Mouse (Mus musculus) myocyte (in vitro differentiated cells): ENCODE measurements at regions not wholly inside any gene's neighbourhood (a gene's known extent, or its start where the extent isn't known, plus 50 kb on each side); places are given as distances from the start of the nearest gene placed in this dataset.
A peak's percentile ranks its signal among the peaks of the same experiment; 100 is the strongest.

Source experiments
- H3K27me3 ChIP-seq: one replicate; pipeline ENCODE4 v1.6.1; 2011; ENCODE audit not compliant: control insufficient read depth, insufficient read depth, insufficient read length
- H3K36me3 ChIP-seq: one replicate; pipeline ENCODE4 v1.6.1; 2011; ENCODE audit not compliant: control insufficient read depth, insufficient read depth
- H3K4me2 ChIP-seq: one replicate; pipeline ENCODE4 v1.6.1; 2011; ENCODE audit warnings: low read depth, control low read depth
- H3K4me3 ChIP-seq: one replicate; pipeline ENCODE4 v1.5.1; 2011; ENCODE audit warnings: mild to moderate bottlenecking, control low read depth, moderate library complexity
- H3K79me2 ChIP-seq: one replicate; pipeline ENCODE4 v1.6.1; 2011; ENCODE audit not compliant: control insufficient read depth, insufficient read depth
- H3ac ChIP-seq: one replicate; pipeline ENCODE4 v1.6.1; 2011; ENCODE audit not compliant: control insufficient read depth, insufficient read length
- CEBPB ChIP-seq: IDR thresholded peaks from 2 replicates; pipeline ENCODE4 v1.6.1; 2011; ENCODE audit warnings: mild to moderate bottlenecking, moderate library complexity; ENCODE audit not compliant: poor library complexity, insufficient read depth, severe bottlenecking
- E2F4 ChIP-seq: IDR thresholded peaks from one replicate; pipeline ENCODE4 v1.6.1; 2011; ENCODE audit warnings: mild to moderate bottlenecking, control low read depth, moderate library complexity; ENCODE audit not compliant: insufficient read depth
- MAX ChIP-seq: IDR thresholded peaks from one replicate; pipeline ENCODE4 v1.6.1; 2011; ENCODE audit warnings: low read depth, mild to moderate bottlenecking, control low read depth
- MYOD1 ChIP-seq, 3 experiments: IDR thresholded peaks; one replicate each; pipeline ENCODE4 v1.6.1; 2011; ENCODE audit warnings: control low read depth in 2 of 3, low read depth in 2 of 3, mild to moderate bottlenecking in 2 of 3, moderate library complexity in 1 of 3; ENCODE audit not compliant: insufficient read length in 2 of 3, control insufficient read depth in 1 of 3
- MYOG ChIP-seq, 3 experiments: IDR thresholded peaks; one replicate each; pipeline ENCODE4 v1.6.1; 2011; ENCODE audit warnings: control low read depth in 2 of 3, low read depth in 2 of 3, mild to moderate bottlenecking in 2 of 3; ENCODE audit not compliant: insufficient read length in 2 of 3, control insufficient read depth in 1 of 3, insufficient read depth in 1 of 3
- POLR2A ChIP-seq: IDR thresholded peaks from one replicate; pipeline ENCODE4 v1.6.1; 2011; ENCODE audit warnings: low read depth, mild to moderate bottlenecking, control low read depth, moderate library complexity; ENCODE audit not compliant: insufficient read length
- POLR2AphosphoS2 ChIP-seq: IDR thresholded peaks from one replicate; pipeline ENCODE4 v1.6.1; 2011; ENCODE audit warnings: low read depth, control low read depth; ENCODE audit not compliant: insufficient read length
- REST ChIP-seq: IDR thresholded peaks from one replicate; pipeline ENCODE4 v1.6.1; 2011; ENCODE audit warnings: mild to moderate bottlenecking, control low read depth, moderate library complexity; ENCODE audit not compliant: insufficient read depth, insufficient read length
- SRF ChIP-seq: IDR thresholded peaks from one replicate; pipeline ENCODE4 v1.6.1; 2011; ENCODE audit warnings: low read depth; ENCODE audit not compliant: control insufficient read depth, insufficient read length
- TCF12 ChIP-seq: IDR thresholded peaks from one replicate; pipeline ENCODE4 v1.6.1; 2011; ENCODE audit warnings: mild to moderate bottlenecking, control low read depth; ENCODE audit not compliant: poor library complexity, insufficient read depth, severe bottlenecking
- USF1 ChIP-seq: IDR thresholded peaks from one replicate; pipeline ENCODE4 v1.6.1; 2011; ENCODE audit warnings: low read depth, mild to moderate bottlenecking, control low read depth, moderate library complexity

DNA sequence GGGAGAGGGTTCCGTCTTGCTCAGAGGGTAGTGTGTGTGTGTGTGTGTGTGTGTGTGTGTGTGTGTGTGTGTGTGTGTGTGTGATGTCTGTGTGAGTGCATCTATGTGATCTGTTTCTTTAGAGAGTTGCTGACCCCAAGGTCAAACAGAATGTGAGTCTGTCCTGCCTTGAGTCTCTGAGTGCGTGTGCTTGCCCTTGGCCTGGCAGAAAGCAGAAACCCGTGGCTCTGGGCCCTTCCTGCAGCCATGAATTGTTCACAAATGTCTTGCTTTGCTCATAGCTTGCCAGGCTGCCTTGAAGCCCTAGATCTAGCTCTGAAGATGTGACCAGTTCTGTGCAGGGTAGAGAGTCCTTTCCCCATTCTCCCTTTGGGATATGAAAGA lies 76.4 kb upstream of the Pmepa1 start:
- Histone ChIP-seq H3K36me3 (no peaks in the 10 kb centered on the region), H3K27me3 (no peaks in the 10 kb centered on the region), H3K79me2 (no peaks in the 10 kb centered on the region), H3ac (no peak overlapping the region), H3K4me3 (peak overlapping the region; percentile 3), H3K4me2 (peak overlapping the region; percentile 93)
- TF ChIP-seq MYOD1 (IDR thresholded peaks at IDR 0.05; ENCODE audit: control insufficient read depth in 1 of 3, insufficient read length in 2 of 3, low read depth in 2 of 3) (no peak), POLR2AphosphoS2 (no peak), MYOG (IDR thresholded peaks at IDR 0.05; ENCODE audit: control insufficient read depth in 1 of 3, insufficient read depth in 1 of 3, insufficient read length in 2 of 3, low read depth in 2 of 3) (no peak), MAX (no peak), TCF12 (no peak), E2F4 (no peak), CEBPB (no peak)

DNA sequence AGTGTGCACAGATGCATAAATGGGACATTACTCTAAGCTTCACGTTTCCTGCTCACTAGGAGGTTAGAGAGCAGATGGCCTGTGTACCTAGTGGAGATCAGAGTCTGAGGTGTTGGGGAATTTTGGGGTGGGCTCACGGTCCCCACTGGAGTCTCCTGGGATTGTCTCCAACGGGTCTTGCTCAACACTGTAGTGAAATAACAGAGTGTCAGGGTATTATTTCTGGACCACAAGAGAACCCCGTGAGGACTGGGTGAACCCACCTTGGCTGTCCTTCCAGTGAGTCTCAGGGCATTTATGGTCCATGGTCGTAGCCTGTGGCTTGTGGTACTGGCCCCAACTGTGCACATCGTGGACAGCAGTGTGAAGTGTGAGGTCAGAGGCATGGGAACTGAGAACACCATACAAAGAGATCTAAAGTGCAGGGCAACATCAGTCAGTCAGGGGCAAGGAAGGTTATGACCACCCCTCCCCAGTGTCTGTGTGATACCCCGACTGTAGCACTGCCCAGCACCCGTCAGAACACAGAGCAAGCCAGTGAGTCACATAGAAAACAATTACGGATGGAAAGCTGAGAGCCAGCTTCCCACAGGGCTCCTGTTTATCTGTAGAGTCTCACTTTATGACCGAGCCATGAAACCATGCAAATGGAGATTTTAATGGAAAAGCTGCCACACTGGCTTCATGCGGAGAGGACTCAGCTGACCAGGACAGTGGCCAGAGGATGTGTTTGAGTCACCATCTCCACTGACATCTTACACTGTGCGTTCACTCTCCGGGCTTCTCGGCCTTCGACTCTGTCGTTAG lies 77.3 kb upstream of the Pmepa1 start:
- Histone ChIP-seq H3ac (no peak overlapping the region), H3K36me3 (no peaks in the 10 kb centered on the region), H3K4me2 (peak overlapping the region; percentile 93), H3K4me3 (peak overlapping the region; percentile 3), H3K27me3 (no peaks in the 10 kb centered on the region), H3K79me2 (no peaks in the 10 kb centered on the region)
- TF ChIP-seq MAX (no peak), POLR2A (no peak), MYOD1 (IDR thresholded peaks at IDR 0.05; ENCODE audit: control insufficient read depth in 1 of 3, insufficient read length in 2 of 3, low read depth in 2 of 3) (peak in 1 of 3 experiments; percentile 3), SRF (no peak), MYOG (IDR thresholded peaks at IDR 0.05; ENCODE audit: control insufficient read depth in 1 of 3, insufficient read depth in 1 of 3, insufficient read length in 2 of 3, low read depth in 2 of 3) (no peak), E2F4 (no peak), CEBPB (peak; percentile 59; the same call in 1 of the 2 replicates), POLR2AphosphoS2 (no peak), REST (no peak), TCF12 (no peak)

DNA sequence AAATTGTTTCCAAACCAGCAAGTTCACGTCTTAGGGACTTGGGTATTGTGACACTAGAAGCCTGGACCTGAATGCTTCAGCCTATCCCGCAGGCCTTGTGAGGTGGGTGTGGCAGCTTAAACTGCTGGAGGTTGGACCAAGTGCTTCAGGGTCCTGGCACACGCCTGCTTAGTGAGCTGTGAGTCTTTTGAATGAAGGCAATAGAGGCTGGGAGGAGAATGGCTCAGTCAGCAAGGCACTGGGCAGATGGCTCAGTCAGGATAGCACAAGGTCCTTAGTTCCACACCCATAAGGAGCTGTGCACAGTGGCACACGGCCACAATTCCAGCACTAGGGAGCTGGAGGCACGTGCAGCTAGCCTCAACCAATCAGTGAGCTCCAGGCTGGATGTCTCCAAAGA lies 80.5 kb upstream of the Pmepa1 start:
- Histone ChIP-seq H3K4me3 (no peak overlapping the region), H3K36me3 (no peaks in the 10 kb centered on the region)
- TF ChIP-seq REST, result no peak
- no peak for TF ChIP-seq CEBPB
- no peak for TF ChIP-seq POLR2AphosphoS2

DNA sequence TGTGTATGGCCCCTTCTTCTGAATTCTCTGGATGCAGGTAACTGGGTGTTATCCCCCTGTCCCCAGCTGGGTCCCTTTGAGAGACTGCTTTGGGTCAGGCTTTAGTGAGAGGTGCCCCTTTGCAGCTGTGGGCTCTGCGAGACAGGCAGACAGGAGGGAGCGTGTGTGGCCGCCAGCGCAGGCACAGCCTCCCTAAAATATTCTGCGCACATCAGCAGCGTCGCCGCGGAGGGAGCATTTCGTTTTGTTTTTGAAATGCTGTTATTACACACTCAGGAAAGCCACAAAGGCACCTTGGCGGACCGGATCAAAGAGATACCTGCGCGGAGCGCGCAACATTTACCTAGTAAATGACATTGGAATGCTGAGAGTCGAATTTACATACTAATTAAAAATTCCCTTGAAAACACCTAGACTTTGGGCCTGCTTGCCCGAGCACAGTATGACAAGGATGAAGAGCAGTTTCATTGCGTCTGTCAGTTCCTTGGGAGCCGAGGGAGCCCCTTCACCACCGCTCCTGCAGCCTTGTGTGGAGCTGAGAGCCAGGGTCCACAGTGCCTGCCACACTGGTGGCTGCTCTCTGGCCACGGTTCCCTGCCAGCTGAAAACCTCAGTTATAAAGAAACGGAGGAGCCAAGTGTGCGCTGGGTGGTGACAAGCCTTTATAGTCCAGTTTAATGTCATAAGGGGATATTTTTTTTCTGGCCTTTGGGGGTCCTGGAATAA lies 89.3 kb upstream of the Pmepa1 start:
- Histone ChIP-seq H3ac (no peak overlapping the region), H3K27me3 (no peaks in the 10 kb centered on the region), H3K4me2 (no peak overlapping the region), H3K36me3 (no peaks in the 10 kb centered on the region), H3K4me3 (no peak overlapping the region), H3K79me2 (no peaks in the 10 kb centered on the region)
- no peak for TF ChIP-seq MYOG (IDR thresholded peaks at IDR 0.05; ENCODE audit: control insufficient read depth in 1 of 3, insufficient read depth in 1 of 3, insufficient read length in 2 of 3, low read depth in 2 of 3)

More for the DNA sequence above, 80.5 kb upstream of the Pmepa1 start:
- H3K79me2 ChIP-seq, result no peaks in the 10 kb centered on the region
- no peaks in the 10 kb centered on the region for H3K27me3 ChIP-seq
- H3ac ChIP-seq, result no peak overlapping the region
- H3K4me2 ChIP-seq, result no peak overlapping the region

DNA sequence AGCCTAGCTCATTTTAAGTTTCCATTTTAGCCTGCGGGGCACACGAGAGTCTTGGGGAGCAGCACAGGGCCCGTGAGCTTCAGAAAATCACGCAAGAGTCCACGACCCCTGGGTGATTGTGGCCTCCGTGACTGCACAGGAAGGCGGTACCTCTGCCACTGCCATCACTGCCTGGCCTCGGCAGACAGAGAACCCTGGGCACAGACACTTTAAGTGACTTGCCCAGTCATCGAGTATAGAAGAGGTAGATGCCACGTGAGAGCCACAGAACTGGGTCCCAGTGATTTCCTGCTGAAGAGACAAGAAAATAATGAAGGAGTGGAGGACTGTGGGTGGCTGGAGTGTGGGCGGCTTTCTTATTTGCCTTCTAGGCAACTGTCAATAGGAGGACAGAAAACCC lies 90.4 kb upstream of the Pmepa1 start:
- Histone ChIP-seq H3K36me3 (no peaks in the 10 kb centered on the region), H3ac (no peak overlapping the region), H3K79me2 (no peaks in the 10 kb centered on the region), H3K27me3 (no peaks in the 10 kb centered on the region), H3K4me2 (no peak overlapping the region), H3K4me3 (no peak overlapping the region)
- no peak for TF ChIP-seq SRF
- TF ChIP-seq E2F4, result no peak
- TF ChIP-seq MYOG (IDR thresholded peaks at IDR 0.05; ENCODE audit: control insufficient read depth in 1 of 3, insufficient read depth in 1 of 3, insufficient read length in 2 of 3, low read depth in 2 of 3), result no peak
- TF ChIP-seq REST, result no peak
- no peak for TF ChIP-seq USF1
- no peak for TF ChIP-seq TCF12
- TF ChIP-seq POLR2A, result no peak
- no peak for TF ChIP-seq CEBPB
